Mouse (Mus musculus) cerebellum, adult 8-10 months (tissue): ENCODE measurements at regions not wholly inside any gene's neighbourhood (a gene's known extent, or its start where the extent isn't known, plus 50 kb on each side); places are given as distances from the start of the nearest gene placed in this dataset.

ENCODE experiments used
- DNase-seq: peaks from one replicate; pipeline ENCODE4 v3.0.0; 2022

DNA sequence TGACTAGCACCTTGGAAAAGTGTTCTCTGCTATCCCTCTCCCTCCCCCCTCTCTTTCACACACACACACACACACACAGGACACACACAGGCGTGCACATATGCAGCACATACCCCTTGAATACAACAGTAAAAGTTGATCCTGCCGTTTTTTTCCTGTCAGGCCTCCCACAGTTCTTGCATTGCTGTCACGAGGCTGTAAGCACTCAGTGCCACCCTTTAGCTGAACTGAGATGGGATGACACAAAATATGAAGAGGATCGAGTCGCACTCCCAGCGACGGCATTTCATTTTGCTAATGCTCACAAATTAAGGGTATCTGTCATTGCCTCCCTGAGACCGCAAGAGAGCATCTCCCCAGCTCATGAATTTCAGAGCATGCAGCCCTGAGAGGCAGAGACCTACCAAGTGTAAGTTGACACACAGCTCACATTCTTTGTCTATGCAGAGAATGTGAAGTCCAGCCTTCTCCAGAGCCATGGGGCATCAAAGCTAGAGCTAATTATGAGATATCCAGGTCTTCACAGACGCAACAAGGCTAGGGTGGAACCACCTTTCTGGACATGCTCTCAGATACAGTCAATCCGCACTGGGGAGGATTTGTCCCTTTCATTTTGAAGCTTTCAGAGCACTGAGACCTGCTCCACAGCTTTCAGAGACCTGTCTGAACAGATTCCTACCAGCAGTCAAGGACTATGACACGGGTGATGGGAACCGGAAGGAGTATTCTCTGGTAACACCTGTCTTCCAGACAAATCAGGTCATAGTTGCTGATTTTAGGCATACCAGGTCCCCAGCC lies 152.3 kb downstream of the Cmpk2 start:
- DNase-seq = no peak

DNA sequence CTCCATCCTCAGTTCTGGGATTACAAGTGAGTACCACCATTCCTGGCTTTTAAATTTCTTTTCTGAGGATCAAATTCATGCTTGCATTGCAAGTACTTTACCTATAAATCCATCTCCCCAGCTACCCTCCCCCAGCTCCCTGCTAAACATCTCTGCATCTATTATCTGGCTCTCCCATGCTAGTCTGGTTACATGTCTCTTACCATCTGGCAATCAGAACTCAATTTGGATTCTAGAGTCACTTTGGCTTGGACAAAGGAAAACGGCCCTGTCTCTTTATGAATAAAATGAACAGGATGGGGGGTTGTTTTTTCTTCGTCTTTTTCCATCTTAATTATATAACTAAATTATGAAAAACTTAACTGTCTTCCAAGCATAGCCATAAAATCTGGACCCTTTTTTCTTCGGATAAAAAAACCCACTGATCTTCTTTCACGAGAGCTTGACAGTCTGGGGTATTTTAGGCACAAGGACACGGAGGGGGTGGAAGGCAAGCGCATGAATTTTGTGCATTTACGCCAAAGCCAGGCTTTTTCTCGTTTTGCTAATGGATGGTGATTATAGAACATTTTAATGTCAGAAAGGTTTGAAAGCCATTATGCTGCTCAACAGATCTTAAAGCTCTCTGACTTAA lies 151.6 kb downstream of the Cmpk2 start:
- DNase-seq = no peak

DNA sequence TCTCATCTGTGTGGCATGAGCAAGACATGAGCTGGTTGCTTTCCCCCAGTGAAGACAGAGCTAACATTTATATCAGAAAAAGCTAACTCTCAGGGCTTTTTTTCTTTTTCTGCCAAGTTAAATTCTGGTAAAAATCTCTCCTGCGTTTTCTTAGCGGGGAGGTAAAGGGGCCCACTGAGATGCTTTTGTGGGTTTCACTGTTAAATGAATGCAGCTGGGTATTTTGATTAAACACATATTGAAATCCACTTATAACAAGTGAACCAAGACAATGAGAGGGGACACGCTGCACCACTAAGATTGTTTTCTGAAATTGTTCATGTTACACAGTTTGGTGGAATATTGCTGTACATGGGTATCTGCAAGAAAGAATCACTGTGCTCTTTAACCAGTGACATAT lies 149.0 kb downstream of the Cmpk2 start:
- no peak for DNase-seq

DNA sequence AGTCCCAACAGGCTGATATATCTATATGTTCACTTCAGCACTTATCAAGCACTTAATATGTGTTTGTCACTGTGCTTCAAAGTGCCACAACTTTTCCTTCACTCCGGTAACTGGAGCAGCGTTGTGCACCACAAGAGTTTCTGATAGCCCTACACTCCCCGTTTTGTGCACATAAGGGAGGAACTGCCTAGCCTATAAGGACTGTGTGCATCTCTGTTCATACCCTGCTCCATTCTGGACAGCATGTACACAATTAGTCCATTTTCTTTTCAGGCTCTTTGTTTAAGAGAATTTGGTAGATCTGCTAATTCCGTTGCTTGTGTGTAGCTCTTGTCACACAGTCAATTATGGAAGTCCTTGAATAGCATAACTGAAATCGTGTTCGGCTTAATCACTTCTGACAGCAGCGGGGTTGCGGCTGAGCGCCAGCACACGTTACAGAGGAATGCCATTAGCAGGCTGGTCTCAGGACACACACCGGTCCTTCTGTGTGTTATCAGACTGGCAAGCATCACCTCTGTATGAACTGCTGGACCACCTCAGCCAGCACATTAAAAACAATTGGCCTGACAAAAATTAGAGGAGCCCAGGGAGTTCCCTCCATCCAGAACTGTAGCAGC lies 144.2 kb downstream of the Cmpk2 start:
- DNase-seq = no peak

DNA sequence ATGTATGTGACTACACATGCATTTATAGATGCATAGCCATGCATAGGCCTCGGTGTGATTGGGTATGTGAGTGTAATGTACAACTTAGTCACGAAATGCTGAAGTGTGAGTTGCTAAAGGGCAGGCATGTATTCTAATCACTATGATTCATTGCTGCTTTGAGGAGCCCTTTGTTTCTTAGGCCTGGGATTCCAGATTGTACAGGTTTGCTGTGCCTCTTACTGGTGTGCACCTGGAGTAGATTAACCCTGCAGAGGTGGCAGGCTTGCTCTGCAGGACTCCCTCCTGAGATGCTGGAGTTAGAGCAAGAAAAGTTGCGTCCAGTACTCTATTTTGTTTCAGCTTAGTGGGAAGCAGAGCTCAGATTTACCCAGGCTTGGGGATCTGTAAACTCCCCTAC lies 141.1 kb downstream of the Cmpk2 start:
- no peak for DNase-seq

DNA sequence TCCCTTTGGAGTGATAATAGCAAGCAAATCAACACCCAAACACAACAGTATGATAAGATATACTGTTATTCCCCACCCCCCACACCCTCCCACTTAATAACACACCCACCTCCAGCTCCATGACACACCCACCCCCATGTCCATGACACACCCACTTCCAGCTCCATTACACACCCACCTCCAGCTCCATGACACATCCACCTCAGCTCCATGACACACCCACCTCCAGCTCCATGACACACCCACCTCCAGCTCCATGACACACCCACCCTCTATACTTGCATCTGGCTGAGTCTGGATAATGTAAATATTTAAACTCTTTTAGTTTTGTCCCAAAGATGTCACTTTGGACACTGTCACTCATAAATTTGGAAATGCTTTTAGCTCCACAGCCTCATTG lies 129.5 kb downstream of the Cmpk2 start:
- DNase-seq = no peak

DNA sequence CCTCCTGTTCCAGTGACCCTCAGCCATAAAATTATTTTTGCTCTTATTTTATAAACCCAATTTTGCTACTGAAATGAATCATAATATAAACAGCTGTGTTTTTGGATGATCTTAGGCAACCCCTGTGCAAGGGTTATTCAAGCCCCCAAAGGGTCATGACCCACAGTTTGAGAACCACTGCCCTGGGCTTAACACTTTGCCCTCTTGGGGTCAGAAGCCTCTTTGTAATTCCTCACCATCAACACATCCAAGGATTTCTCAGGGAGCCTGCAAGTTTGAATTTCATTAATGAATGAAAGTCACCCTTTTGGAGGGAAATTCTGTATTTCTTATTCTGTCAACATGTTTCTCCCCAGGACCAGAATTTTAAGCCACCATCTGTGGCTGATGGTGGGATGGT lies 123.1 kb downstream of the Cmpk2 start:
- DNase-seq = no peak

DNA sequence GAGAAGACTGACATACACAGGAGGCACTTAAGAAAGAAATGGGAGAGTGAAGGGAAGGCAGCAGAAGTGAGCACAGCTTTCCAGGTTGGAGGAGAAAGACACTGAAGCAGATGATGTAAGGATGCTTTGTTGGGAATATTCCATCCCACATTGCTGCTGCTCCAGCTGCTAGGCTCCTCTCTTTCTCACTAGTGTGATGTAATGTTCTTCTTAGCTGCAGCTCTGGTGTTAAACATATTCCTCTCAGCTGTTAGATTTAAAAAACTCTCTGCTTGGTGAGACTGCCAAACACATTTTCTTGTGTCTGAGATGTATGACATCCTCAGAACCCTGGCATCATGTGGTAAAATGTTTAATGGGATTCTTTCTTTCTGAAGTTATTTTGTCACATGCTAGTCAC lies 120.1 kb downstream of the Cmpk2 start:
- no peak for DNase-seq

DNA sequence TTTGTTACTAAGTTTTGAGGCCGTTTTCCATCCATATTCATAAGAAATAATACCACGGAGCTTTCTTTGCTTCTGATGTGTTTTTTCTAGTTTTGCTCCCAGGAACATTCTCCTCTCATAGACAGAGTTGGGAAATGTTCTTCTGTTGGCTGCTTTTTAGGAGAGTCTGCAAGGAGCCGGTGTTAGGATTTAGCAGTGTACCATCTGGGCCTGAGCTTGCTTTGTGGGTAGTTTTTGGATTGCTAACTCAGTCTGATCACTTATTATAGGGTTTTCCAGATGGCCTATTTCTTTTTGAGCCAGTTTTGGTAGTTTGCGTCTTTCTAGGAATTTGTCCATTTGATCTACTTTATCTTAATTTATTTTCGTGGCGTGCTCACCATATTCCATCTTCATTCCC lies 108.4 kb downstream of the Cmpk2 start:
- DNase-seq = no peak

DNA sequence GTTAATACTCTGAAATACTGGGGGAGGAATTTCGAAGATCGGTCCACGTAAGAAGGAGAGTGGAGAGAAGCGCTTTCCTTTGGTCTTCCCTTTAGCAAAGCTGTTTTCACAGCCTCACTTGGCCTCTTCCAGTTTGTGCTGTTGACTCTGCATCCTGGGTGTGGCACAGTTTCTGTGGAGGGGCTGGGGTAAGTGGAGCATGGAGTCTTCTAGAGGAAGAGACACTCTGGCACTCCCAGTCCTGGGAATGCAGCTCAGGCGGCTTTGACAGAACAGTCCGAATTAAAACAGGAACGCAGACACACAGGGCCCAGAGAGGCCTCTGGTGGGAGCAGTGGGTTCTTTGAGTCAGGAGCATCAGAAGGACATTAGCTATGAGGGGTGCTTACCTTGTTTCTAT lies 102.6 kb downstream of the Cmpk2 start:
- DNase-seq = no peak

DNA sequence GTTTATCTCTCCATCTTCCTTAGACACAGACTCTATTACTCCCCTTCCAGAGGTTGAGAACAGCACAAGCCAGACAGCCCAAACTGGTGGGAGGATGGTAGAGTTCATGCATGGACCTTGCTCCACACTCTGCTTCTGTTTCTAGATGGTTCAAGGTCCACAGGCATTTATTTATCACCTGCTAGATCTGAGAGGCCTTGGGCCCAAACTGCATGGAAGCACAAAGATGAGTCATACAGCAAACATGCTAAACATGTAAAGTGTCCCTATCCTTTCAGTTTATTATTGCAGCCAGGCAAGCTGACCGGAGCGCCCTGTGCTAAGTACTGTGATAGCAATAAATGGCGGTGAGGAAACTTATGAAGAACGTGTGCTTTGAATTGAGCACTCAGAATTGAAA lies 98.4 kb downstream of the Cmpk2 start:
- DNase-seq = no peak

DNA sequence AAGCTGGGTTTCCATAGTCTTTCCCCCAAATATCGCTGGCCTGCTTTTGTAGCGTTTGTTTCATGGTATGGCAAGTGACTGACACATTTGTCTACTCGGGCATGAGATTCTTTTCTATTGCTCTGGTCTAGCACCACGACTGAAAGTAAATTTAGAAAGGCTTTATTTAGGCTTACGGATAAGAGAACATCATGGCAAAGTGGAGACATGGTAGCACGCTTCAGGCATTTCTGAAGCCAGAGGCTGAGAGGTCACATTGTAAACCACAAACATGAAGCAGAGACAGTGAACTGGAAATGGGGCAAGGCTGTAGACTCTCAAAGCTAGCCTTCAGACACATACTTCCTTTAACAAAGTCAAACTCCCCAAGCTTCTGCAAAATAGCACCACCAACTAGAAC lies 93.9 kb downstream of the Cmpk2 start:
- no peak for DNase-seq

DNA sequence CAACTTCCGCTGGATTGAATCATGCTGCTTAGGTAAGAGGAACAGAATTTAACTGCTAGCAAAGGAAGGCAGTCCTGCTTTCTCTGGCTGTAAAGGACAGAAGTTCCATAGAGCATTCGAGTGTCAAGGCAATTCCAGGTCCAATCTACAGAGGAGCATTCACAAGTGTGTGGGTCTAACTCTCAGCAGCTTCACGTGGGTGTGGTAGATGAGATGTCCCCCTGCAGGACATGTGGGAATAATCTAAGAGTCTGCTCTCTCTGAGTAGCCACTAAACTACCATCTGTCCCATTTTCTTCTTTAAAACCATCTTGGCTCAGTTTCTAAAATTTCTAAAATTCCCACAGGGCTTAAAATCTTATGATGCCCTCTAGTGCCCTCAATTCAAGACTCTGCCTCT lies 90.6 kb downstream of the Cmpk2 start:
- no peak for DNase-seq

DNA sequence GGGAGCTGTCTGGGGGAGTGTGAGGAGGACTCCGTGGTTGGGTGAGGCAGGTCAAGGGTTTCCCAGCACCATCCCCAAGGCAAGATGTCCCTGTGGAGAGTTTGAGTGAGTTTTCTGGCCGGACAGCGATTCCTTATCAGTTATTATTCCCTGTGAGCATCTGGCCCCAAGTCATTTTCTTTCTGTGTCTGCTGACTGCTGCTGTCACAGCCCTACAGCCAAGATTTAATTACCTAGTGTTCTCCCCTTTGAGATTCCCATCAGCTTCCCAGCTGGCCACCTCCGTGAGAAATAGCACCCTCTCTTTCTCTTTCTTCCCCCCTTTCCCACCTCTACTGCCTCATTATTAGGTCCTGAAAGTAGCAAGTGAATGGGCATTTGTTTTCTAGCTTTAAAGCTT lies 88.4 kb downstream of the Cmpk2 start:
- no peak for DNase-seq

DNA sequence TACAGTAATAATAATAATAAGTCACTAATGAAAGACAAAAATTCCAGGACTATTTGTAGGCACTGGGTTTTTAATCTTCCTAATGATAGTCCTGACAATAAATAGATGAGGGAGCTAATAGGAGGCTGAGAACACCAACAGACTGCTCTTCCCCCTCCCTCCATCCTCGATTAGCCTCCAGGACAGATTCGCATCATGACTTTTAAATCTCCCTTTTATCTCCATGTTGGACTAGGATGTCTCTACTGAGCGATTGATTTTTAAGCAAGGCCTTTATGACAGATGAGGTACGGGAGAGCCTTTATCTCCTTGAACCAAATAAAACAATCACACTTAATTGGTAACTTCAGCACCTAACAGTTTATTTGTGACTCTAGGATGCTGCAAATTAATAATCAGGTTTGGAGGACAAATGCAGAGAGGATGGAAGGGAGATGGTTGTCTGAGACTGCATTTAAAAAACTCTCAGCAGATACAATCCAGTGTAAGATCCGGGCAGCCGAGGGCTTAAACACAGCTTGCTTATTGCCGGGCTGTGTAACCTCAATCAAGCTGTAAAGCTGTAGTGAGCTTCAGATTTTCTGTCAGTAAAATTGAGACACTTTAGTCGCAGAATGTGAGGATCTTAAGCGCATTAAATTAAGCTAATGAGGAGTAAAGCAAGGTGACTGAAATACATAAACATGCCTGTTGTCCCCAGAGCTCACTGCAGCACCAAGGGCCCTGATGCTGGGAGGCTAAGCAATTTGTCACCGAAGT lies 82.3 kb downstream of the Cmpk2 start:
- no peak for DNase-seq

DNA sequence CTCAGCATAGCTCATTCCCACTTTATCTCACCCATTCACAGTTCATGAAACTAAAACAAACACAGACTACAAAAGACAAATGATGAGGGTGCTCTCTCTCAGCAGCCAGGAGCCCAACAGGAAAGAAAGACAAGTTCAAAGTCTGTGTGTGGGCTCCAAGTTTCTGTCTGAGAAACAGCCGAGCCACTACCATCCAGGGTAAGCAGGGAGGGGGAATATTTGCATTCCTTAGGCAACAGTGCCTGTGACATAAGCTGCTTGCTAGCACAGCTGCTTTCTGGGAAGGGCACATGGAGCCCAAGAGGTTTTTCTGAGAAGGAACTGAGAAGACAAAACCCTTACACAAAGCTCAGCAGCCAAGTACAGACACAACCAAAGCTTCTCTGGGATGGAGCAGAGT lies 78.5 kb downstream of the Cmpk2 start:
- DNase-seq = no peak

DNA sequence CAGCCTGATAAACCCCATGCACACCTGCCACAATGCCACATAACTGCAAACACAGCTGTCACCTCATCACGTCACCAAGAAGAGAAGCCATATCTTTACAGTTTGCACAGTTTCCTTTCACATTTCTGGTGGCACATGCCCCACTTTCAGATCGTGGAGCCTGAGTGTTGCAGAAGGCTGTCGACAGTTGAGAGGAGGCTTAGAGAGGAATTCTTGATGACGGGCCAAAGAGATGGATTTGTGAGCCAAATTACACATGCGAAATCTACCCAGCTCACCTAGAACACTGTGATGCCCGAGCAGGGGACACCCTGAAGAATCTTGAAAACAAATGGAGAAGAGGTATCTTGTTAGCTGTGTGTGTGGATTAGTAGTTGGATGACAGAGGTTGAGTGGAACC lies 77.4 kb downstream of the Cmpk2 start:
- no peak for DNase-seq

DNA sequence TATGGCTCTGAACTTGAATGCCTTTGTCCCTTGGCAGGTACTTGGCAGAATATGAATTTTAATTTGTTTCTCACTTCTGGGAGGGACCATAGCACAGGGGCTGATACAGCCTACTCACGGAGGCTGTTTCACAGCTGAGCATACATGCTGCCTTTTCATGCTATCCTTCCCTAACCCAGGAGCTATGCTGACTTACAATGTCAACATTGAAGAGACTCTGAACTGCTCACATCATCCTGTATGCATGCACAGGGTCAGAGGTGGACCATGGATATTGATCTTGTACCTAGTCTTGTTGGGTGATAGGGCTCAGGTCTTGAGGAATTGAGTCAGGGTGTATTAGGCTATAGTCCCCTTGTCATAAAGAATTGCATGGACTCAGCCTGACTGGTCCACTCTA lies 74.5 kb downstream of the Cmpk2 start:
- no peak for DNase-seq

DNA sequence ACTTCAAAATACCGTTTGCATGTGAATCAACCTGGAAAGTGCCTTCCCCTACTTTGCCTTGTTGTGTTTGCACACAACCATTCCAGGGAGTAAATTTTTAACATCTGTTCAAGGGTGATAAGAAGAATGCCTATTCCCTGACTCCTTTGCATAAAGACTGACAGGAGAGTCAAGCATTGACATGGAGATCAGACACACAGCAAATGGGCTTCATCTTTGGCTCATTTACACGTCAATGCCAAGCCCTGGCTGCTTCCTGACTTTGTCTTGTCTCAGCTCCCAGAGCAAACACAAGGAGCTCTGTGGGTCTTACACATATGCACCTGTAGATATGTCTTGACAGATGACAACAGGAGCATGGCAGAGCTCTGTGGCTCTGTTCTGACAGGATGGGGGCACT lies 73.4 kb downstream of the Cmpk2 start:
- no peak for DNase-seq

DNA sequence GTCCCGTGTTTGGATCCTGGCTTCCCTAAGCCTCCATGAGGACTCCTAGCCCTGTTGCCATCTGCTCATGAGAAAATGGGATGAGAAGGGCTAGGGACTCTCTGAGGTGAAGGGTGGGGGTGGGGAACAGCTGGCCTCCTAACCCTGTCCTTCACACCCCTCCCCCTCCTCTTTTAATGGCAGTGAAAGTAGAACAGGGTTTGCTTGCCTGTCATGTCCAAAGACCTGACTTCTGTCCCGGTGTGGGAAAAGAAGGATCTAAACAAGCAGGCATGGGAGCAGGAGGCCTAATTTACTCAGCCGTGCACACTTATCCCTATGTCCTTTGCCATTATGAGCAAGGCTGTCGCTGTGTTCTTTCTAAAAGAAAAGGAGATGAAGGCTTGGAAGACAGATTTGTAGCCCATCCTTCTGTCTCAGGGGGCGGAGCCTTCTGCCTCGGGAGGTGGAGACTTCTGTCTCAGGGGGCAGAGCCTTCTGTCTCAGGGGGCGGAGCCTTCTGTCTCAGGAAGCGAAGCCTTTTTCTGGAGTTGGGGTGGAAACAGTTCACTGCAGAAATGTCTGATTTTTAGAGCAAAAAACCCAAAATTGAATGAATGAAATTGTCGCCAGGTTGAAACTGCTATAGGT lies 66.4 kb downstream of the Cmpk2 start:
- no peak for DNase-seq

DNA sequence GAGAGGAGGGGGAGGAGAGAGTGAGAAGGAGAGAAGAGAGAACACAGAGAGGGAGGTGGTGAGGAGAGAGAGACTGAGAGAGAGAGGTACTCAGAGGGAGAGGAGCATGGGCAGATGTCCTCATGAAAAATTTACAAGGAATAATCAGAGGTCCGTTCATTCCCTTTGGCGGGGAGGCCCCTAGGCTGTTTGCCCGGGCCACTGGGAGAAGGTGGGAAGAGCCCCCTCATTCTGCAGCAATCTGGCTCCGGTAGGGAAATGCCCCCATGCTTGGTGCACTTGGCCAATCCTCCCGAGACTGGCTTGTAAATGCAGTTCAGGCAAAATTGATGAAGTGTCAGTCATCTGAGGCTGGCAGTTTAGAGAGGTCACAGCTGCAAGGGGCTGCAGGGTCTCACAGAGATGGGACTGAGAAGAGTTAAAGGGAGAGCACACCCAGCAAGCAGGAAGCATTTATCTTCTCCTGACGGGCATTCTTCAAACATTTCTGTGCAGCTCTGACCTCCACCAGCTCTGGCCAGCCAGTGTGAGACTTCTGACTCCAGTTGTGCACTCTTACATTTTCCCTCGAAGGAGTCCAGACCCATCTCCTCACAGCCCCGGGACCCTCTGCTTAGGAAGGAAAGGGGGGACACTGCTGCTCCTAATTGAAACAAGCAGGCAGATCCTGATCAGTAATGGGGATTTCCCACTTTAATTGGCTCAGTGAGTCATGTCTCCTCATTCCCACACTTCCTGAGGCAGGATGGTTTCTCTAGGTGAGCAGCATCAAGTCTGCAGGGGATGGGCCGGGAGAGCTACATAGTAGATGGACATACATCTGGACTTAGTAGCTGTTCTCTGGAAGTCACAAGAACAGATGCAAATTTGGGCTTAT lies 65.5 kb downstream of the Cmpk2 start:
- no peak for DNase-seq

DNA sequence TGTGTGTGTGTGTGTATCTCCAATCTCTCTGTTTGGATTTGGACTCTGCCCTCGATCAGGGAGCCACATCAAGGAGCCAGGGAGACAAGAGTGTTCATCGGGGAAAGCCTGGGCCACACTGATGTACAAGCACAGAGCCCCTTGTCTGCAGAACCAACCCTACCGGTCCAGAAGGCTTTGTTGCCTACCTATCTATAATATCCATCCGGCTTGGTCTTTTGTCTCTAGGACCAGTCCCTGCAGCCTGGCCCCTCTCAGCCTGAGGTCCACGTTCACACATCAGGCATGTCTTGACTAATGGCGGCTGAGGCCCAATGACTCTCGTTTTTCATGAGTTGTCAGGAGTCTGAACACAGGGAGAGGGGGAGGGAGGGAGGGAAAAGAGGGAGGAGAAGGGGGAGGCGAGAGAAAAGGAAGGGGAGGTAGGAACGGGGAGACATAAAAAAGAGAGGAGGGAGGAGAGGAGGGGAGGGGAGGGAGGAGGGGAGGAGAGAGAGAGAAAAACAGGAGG lies 64.7 kb downstream of the Cmpk2 start:
- DNase-seq = no peak
